Mouse (Mus musculus) liver, embryonic 11.5 days (tissue): ENCODE data around the gene Psmc1. TPM values are rescaled to one million over a fixed set of nuclear protein-coding genes. Genes with fewer than 3 reads are reported as not detected.

Source experiments
- ATAC-seq: fragments of 200-750 bp; cut with Nextera tagmentation; replicated peaks from 2 replicates; pipeline ENCODE4 v1.8.0; 2017; ENCODE audit warnings: moderate number of reproducible peaks, mild to moderate bottlenecking, moderate TSS enrichment, moderate library complexity; ENCODE audit not compliant: low FRiP score
- DNase-seq: peaks from one replicate; pipeline ENCODE4 v3.0.0-alpha.2; 2017; ENCODE audit warnings: low spot score
- H3K27ac ChIP-seq: fragments of 300-500 bp; sonication (generic); 2 replicates; pipeline ENCODE4 v1.5.1; 2014; ENCODE audit warnings: mild to moderate bottlenecking, low read depth, low read length, control low read depth
- H3K27me3 ChIP-seq: fragments of 300-500 bp; sonication (generic); replicated peaks from 2 replicates; pipeline ENCODE4 v1.6.1; 2014; ENCODE audit warnings: low read length, mixed read lengths; ENCODE audit not compliant: control insufficient read depth, insufficient read depth
- H3K36me3 ChIP-seq: fragments of 300-500 bp; sonication (generic); 2 replicates; pipeline ENCODE4 v1.6.1; 2014; ENCODE audit warnings: mild to moderate bottlenecking, low read length, moderate library complexity, mixed read lengths; ENCODE audit not compliant: control insufficient read depth, insufficient read depth
- H3K4me1 ChIP-seq: fragments of 300-500 bp; sonication (generic); replicated peaks from 2 replicates; pipeline ENCODE4 v1.6.1; 2014; ENCODE audit warnings: low read length, mixed read lengths; ENCODE audit not compliant: control insufficient read depth, insufficient read depth
- H3K4me2 ChIP-seq: fragments of 300-500 bp; sonication (generic); 2 replicates; pipeline ENCODE4 v1.6.1; 2014; ENCODE audit warnings: mild to moderate bottlenecking, control low read depth, moderate library complexity
- H3K4me3 ChIP-seq: fragments of 300-500 bp; sonication (generic); 2 replicates; pipeline ENCODE4 v1.5.1; 2014; ENCODE audit warnings: low read depth, low read length, control low read depth
- H3K9ac ChIP-seq: fragments of 300-500 bp; sonication (generic); 2 replicates; pipeline ENCODE4 v1.6.1; 2014; ENCODE audit warnings: low read depth, low read length, control low read depth
- H3K9me3 ChIP-seq: fragments of 300-500 bp; sonication (generic); 2 replicates; pipeline ENCODE4 v1.6.1; 2016; ENCODE audit warnings: low read length, inconsistent platforms, mixed read lengths; ENCODE audit not compliant: control insufficient read depth
- WGBS: fragments of 180-500 bp; shearing (Covaris S2); extraction: QIAGEN DNeasy Blood & Tissue Kit; methylation state at CpG from one replicate; pipeline ENCODE4 v1.1.7; 2014; 5-methylcytosine and 5-hydroxymethylcytosine counted together
- polyA plus RNA-seq: library from polyadenylated mRNA; unstranded; fragments of >200 nt; fragmentation: Nextera tagmentation; extraction: Ambion mirVana; gene quantifications from 2 replicates; pipeline ENCODE4 v1.2.1, GENCODE M21; 2014

Psmc1 gene
- polyA plus RNA-seq = 324 and 347 TPM in 2 replicates

- Histone ChIP-seq H3K27me3 (no peaks in the 10 kb centered on the region; the same call in 1 of the 2 replicates), H3K27ac (peak within 1 kb of the TSS; percentile 91), H3K36me3 (peaks cover 18% of the 10 kb centered on the region), H3K4me3 (peak within 1 kb of the TSS; percentile 97), H3K4me2 (peak within 1 kb of the TSS; percentile 78), H3K9me3 (no peaks in the 10 kb centered on the region), H3K4me1 (peaks cover 4% of the 10 kb centered on the region), H3K9ac (peak within 1 kb of the TSS; percentile 95)
- WGBS = under 1% methylated on average over 58 of the region's 58 CpGs
- peak; percentile 86 for DNase-seq
- ATAC-seq = peak; percentile 81
Observed at GRCm38 (mm10) chr12:100109986-100110696, at the start of gene Psmc1. TSS of gene Psmc1 (plus strand) at chr12:100110154.

GRCm38 (mm10) chr12:100061071-100061470 lies 48.9 kb upstream of the Psmc1 start:
- ATAC-seq = no peak
- 84% methylated on average over 10 of the region's 10 CpGs for WGBS

GRCm38 (mm10) chr12:100061826-100062225 lies 48.1 kb upstream of the Psmc1 start:
- H3K4me3 ChIP-seq = no peak overlapping the region
- H3K9ac ChIP-seq = no peak overlapping the region
- no peak overlapping the region for H3K4me2 ChIP-seq
- no peak for ATAC-seq
- no peaks in the 10 kb centered on the region for H3K4me1 ChIP-seq
- H3K36me3 ChIP-seq = no peaks in the 10 kb centered on the region
- no peaks in the 10 kb centered on the region for H3K27me3 ChIP-seq
- no peaks in the 10 kb centered on the region for H3K9me3 ChIP-seq
- no peak overlapping the region for H3K27ac ChIP-seq
- DNase-seq = no peak

More at GRCm38 (mm10) chr12:100061071-100061470, 48.9 kb upstream of the Psmc1 start:
- DNase-seq = no peak
- no peaks in the 10 kb centered on the region for H3K27me3 ChIP-seq
- H3K9ac ChIP-seq = no peak overlapping the region
- no peaks in the 10 kb centered on the region for H3K9me3 ChIP-seq
- no peaks in the 10 kb centered on the region for H3K36me3 ChIP-seq
- no peak overlapping the region for H3K4me2 ChIP-seq
- no peaks in the 10 kb centered on the region for H3K4me1 ChIP-seq
- no peak overlapping the region for H3K4me3 ChIP-seq
- no peak overlapping the region for H3K27ac ChIP-seq

- H3K4me1 ChIP-seq = no peaks in the 10 kb centered on the region
- H3K27ac ChIP-seq = no peak overlapping the region
- H3K9ac ChIP-seq = no peak overlapping the region
- H3K4me2 ChIP-seq = no peak overlapping the region
- 65% methylated on average over 3 of the region's 3 CpGs for whole genome bisulfite sequencing
- no peak for ATAC-seq
- H3K4me3 ChIP-seq = no peak overlapping the region
- no peaks in the 10 kb centered on the region for H3K9me3 ChIP-seq
- no peak for DNase-seq
- H3K36me3 ChIP-seq = no peaks in the 10 kb centered on the region
- no peaks in the 10 kb centered on the region for H3K27me3 ChIP-seq
Observed at GRCm38 (mm10) chr12:100062584-100062983, 47.4 kb upstream of the Psmc1 start.

GRCm38 (mm10) chr12:100065109-100065508 lies 44.8 kb upstream of the Psmc1 start:
- no peak for DNase-seq
- Histone ChIP-seq H3K27me3 (no peaks in the 10 kb centered on the region), H3K9ac (no peak overlapping the region), H3K4me2 (no peak overlapping the region), H3K9me3 (no peaks in the 10 kb centered on the region), H3K27ac (no peak overlapping the region), H3K36me3 (no peaks in the 10 kb centered on the region), H3K4me3 (no peak overlapping the region), H3K4me1 (no peaks in the 10 kb centered on the region)
- WGBS = 75% methylated on average over 3 of the region's 3 CpGs
- no peak for ATAC-seq

GRCm38 (mm10) chr12:100067477-100067876 lies 42.5 kb upstream of the Psmc1 start:
- no peak overlapping the region for H3K4me3 ChIP-seq

GRCm38 (mm10) chr12:100073201-100073672 lies 36.7 kb upstream of the Psmc1 start:
- no peak overlapping the region for H3K4me2 ChIP-seq
- no peak for ATAC-seq
- no peaks in the 10 kb centered on the region for H3K4me1 ChIP-seq
- 75% methylated on average over 4 of the region's 4 CpGs for whole genome bisulfite sequencing
- no peak overlapping the region for H3K4me3 ChIP-seq
- no peak for DNase-seq
- H3K27ac ChIP-seq = no peak overlapping the region
- H3K9me3 ChIP-seq = no peaks in the 10 kb centered on the region
- H3K27me3 ChIP-seq = no peaks in the 10 kb centered on the region
- H3K36me3 ChIP-seq = no peaks in the 10 kb centered on the region
- no peak overlapping the region for H3K9ac ChIP-seq

More at GRCm38 (mm10) chr12:100067477-100067876, 42.5 kb upstream of the Psmc1 start:
- ATAC-seq (no peak), DNase-seq (no peak)
- Histone ChIP-seq H3K27me3 (no peaks in the 10 kb centered on the region), H3K4me2 (no peak overlapping the region), H3K36me3 (no peaks in the 10 kb centered on the region), H3K4me1 (no peaks in the 10 kb centered on the region), H3K27ac (no peak overlapping the region), H3K9me3 (no peaks in the 10 kb centered on the region), H3K9ac (no peak overlapping the region)
- WGBS = 70% methylated on average over 5 of the region's 5 CpGs

- 83% methylated on average over 4 of the region's 4 CpGs for WGBS
- Histone ChIP-seq H3K9ac (no peak overlapping the region), H3K36me3 (no peaks in the 10 kb centered on the region), H3K4me2 (no peak overlapping the region), H3K4me1 (no peaks in the 10 kb centered on the region), H3K27me3 (no peaks in the 10 kb centered on the region), H3K9me3 (no peaks in the 10 kb centered on the region), H3K27ac (no peak overlapping the region), H3K4me3 (no peak overlapping the region)
- ATAC-seq (no peak), DNase-seq (no peak)
Observed at GRCm38 (mm10) chr12:100075715-100076114, 34.2 kb upstream of the Psmc1 start.
